Mouse (Mus musculus) brain, embryonic 14.5 days (tissue): Measurements from ENCODE around the gene Abhd16a.
A peak's percentile ranks its signal among the peaks of the same experiment; 100 is the strongest.

Experiments
- CTCF ChIP-seq: fragments of 200-500 bp; IDR thresholded peaks from 2 replicates; pipeline ENCODE4 v1.5.1; 2012; ENCODE audit warnings: inconsistent platforms, mild to moderate bottlenecking, moderate library complexity, borderline replicate concordance; ENCODE audit not compliant: insufficient read depth, insufficient read length; ENCODE audit errors: extremely low read depth
- POLR2A ChIP-seq: fragments of 200-500 bp; IDR thresholded peaks from 2 replicates; pipeline ENCODE4 v1.6.1; 2012; ENCODE audit warnings: mild to moderate bottlenecking, inconsistent platforms, borderline replicate concordance; ENCODE audit not compliant: poor library complexity, insufficient read depth, insufficient read length, severe bottlenecking; ENCODE audit errors: extremely low read depth

GRCm38 (mm10) chr17:35077786-35078233, 11.3 kb upstream of the Abhd16a start, which contains the start of gene Ly6g6d:
- peak; percentile 37; the same call in 1 of the 2 replicates for TF ChIP-seq CTCF
- TF ChIP-seq POLR2A: no peak
